Mouse (Mus musculus) embryo, embryonic 10.5 days (tissue): ENCODE results near the gene Bach2.

ENCODE experiments used
- DNase-seq: peaks from one replicate; pipeline ENCODE4 v3.0.0-alpha.2; 2015; ENCODE audit warnings: low spot score

The Bach2 gene

DNA sequence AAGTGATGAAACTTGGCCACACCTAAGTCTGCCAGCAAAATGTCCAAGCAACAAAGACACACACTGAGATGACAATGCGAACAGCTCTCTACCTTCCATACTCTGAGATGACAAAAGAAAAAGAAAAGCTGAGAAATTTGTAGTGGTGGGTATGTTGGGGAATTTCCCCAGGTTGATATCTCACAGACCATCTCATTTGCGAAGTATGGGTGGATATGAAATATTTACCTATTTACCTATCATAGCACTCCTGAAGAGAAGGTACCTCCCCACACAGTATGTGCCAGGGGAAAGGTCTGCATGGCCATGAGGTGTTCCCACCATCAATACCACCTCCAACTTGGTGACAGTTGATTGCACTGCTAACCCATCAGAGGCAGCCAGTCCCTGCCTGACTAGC, 13.4 kb upstream of the Bach2 start:
- DNase-seq = no peak

DNA sequence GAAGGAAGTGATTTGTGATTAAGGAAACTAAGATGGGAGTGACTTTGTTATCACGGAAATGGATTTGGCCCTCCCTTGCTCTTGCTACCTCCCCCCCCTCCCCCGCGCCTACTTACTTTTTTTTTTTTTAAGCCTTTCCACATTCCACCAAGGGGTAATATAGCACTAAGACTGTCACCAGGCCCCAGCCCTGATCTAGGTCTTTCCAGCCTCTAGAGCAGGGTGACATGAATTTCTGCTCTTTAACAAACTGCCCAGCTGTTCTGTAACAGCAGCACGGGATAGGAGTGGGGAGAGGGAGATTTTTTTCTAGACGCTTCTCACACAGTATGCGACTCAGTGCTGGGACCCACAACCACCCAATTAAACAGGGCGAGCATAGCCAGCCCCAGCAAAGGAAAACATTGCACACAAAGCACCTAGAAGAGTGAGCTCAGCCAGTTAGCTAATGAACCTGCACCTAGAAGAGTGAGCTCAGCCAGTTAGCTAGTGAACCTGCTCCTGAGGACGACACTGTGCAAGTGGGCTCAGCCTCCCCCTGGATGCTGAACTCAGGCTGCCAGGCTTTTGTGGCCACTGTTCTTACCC, 10.5 kb upstream of the Bach2 start:
- DNase-seq = no peak

- no peak for DNase-seq
Measured at GRCm38 (mm10) chr4:32229266-32229665, 9.3 kb upstream of the Bach2 start.

DNA sequence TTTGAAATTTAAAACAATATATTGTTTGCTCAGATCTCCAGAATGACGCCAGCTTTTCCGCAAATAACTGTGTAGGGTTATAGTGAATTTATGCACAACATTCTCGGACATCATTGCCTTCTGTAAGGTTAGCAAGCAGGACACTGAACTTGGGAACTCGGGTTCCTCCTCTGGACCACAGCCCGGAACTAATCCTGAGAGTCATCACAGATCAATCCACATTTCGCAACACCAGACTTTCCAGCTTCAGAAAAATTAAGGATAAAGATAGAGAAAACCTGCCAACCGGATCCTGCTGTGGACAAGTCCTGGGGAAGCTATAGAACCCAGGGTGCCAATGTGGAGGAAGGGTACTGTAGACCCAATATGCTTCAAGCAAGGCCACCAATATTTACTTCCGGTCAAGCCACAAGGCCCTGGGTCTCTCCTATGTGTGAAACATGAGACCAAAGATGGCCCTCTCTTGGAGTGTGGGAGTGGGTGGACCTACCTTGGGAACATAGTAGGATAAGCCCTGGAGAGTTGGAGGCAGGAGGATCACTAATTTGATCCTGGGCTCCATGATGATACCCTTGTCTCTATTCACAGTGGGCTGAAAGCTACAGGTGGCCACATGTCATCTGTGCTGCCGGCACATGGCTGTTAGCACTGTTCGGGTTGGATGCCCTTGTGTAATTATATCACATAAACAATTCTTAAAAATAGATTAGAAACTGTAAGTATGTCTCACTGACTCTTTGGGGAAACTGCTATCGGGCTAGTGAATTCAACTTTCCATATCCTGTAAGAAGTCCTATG, 7.1 kb upstream of the Bach2 start:
- DNase-seq = no peak

DNA sequence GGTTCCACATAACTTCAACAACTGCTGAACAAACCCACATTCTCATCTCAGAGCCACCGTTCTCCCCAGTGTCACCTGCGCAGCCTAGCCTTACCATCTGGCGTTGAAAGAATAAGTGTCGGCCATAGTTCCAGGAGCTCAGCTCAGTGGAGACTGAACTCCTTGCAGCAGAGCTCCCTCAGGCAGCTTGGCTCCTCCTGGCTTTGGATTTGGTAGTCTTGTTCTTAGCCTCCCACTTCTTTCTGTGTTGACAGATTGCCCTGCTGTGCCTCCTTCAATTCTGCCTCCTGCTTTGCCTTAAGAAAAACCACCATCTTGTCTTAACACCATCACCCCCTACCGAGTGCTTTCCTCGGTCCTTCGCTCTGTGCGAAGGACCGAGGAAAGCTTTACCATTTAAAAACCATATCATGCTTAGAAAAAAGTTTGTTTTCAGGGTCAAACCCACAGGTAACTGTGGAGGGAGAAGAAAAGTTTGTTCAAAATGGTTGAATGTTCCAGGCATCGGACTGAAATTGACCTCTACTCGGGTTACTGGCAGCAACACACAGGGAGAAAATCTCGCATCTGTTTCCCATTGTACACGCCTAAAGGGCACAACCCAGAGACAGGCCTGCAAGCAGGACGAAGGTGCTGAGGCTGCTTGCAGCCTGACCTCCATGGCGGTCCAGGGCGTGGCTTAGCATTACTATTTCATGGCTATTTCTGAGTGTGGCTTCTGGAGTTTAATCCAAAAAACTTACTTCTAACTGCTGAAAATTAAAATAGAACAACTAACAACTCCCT, 2.5 kb upstream of the Bach2 start:
- DNase-seq = peak; percentile 80

DNA sequence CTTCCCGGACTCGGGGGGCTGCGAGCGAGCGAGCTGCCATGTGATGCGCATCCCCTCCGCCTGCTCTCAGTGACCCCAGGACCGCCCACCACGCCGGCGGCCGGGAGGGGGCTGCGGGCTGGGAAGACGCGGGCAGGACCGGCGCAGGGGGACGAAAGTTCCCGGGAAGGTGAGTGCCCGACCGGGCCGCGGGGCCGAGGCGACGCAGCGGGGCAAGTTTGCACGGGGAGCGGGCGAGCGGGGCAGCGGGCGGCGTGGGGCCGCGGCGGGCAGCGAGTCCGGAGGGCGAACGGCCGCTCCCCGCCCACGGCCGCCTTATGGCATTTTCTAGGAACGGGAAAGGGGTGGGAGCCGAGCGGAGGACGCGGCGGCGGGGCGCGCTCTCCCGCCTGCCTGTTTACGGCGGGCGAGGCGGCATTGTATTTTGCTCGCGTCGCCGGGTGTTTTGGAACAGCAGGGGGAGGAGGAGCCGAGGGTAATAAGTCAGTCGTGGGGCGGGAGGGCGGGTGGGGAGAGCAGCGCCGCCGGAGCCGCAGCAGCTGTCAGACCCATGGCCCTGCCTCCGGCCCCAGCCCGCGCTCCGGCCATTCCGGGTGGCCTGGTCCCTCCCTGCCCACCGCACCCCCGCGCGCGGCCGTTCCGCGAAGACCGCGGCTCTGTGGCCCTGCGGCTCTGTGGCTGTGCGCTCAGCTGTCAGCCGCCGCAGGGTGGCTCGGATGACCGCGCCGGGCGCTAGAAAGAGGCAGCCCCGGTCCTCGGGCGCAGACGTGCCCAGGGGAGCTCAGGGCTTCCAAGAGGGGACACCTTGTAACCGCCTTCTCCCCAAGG, 531 bp downstream of the Bach2 start:
- DNase-seq = peak; percentile 77

DNA sequence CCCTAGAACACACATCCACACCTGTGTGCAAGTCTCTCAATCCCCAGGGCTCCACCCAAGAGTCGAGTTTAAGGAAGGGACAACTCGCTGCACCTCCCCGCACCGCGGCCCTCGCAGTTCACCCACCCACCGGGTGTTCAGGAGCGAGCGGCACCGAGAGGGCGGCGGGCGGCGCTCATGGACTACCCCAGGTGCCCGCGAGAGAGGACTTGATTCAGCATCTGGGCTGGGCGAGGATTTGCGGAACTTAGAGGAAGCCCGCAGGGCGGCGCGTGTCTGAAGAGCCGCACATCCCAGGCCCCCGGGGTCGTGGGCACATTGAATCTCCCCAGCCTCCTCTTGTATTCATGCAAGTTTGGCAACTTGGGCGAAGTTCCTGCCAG, 1.1 kb downstream of the Bach2 start:
- peak; percentile 80 for DNase-seq

GRCm38 (mm10) chr4:32240457-32241030, 1.9 kb downstream of the Bach2 start:
- peak; percentile 58 for DNase-seq

DNA sequence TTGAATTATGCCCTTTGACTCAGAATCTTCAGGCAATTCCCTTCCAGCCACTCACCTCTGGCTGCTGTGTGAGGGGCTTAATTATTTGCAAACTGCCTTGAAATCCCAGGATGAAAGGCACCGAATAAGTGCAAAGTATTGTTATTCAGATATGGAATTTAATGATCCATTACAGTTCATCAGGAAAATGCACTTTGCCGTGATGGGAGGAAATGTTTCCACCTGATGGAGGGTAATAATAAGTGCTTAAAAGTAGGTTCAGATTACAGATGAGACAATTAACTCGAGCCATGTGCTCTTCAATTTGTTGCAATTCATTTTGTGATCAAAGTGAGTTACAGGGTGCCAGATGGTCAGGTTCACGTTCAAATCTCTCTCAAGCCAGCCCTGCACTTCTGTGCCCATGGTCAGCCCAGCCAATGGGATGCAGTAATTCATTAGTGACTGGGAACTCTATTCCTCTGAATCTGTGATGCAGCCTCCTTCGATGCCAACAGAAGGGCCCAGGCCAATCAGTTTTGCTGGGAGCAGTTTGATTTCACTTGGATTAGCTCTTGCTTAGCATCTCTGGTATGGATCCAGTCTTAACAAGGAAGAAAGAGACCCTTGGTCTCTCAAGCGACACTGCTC, 2.9 kb downstream of the Bach2 start:
- no peak for DNase-seq

- no peak for DNase-seq
Measured at GRCm38 (mm10) chr4:32242122-32242615, 3.6 kb downstream of the Bach2 start.

DNA sequence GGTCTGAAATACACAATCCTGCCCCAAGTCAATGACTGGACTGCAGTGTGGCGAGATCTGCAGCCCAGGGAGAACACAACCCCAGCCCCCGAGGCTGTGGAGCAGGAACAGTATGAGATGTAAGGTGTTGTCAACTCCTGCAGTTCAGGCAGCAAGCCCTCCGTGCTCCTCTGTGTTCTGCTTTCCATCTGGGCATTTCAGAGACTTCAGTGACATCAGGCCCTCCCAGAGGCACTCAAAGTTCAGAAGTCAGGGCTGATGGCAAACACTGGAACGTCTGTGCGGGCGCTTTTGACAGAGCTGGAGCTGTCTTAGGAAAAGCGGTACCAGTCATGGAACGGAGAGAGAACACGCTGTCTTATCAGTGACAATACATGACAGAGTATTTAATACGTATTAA, 4.9 kb downstream of the Bach2 start:
- DNase-seq = peak; percentile 77

- DNase-seq = no peak
Measured at GRCm38 (mm10) chr4:32244092-32244745, 5.6 kb downstream of the Bach2 start.

DNA sequence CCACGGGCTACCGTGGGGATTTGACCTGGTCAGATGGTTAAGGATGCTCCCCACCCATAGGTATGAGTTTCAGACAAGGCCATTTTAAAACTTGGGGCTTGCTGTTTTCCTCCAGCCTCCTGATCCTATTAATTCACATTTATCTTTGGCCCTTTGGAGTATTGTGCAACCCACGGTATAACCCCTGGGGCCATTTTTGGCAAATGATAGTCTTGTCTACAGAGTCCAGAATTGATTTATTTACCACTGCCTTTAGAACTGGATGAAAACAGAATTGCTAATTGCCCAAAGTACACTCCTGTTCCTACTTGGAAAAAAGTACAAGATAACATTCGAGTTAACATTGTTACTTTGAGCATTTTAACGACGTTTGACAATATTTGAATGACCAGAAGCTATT, 7.0 kb downstream of the Bach2 start:
- DNase-seq = no peak

GRCm38 (mm10) chr4:32246020-32246419, 7.4 kb downstream of the Bach2 start:
- no peak for DNase-seq

GRCm38 (mm10) chr4:32246801-32247200, 8.2 kb downstream of the Bach2 start:
- DNase-seq = peak; percentile 45

- no peak for DNase-seq
Measured at GRCm38 (mm10) chr4:32247463-32248113, 9.0 kb downstream of the Bach2 start.

DNA sequence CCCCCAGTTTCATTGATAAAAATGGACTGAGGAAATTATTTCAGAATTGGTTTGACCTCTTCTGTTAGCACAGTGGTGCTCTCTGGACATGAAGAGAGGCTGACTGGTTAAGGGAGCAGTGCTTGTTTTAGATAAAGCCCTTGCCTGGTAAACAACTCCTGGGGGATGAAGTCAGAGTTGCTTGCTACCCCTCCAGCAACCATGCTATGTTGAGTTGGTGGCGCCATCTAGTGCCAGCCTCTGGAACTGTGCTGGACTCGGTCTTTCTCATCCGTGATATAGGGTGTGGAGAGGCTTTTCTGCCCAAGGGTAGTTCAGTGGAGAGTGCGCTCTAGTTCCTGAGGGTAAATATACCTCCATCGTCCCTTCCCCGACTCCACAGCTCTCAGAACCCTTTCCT, 9.6 kb downstream of the Bach2 start:
- peak; percentile 85 for DNase-seq

GRCm38 (mm10) chr4:32248990-32249393, 10.4 kb downstream of the Bach2 start:
- no peak for DNase-seq

DNA sequence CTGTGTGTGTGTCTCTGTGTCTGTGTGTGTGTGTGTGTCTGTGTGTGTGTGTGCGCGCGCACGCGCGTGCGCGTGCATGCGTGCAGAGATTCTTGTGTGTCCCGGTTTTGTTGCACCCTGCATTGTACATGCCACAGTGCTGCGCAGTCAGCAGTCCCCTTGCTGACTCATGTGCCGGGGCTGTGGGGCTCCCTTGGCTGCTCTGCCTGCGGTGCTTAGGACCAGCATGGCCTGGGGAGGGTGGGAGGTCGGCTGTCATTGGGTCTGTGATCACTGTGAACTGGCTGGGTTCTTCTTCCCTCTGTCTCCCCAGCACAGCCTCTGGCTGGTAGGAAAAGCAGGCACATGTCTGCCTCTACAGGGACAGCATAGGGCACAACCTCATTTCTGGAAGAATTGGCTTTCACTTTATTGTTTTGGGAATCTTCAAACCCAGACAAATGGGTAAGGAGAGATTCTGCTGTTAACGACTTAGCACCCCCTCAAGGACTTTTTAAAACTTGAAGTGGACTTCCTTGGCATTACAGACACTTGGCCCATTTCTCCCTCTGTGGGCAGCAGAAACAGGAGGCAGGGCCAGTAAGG, 11.2 kb downstream of the Bach2 start:
- DNase-seq = peak; percentile 50
